Mouse (Mus musculus) liver, embryonic 16.5 days (tissue): ENCODE data around the gene Efcab11. TPM values are rescaled to one million over a fixed set of nuclear protein-coding genes. Genes with fewer than 3 reads are reported as not detected.

Experiments used
- ATAC-seq: fragments of 200-750 bp; cut with Nextera tagmentation; 2 replicates; pipeline ENCODE4 v1.8.0; 2017; ENCODE audit warnings: low read depth, mild to moderate bottlenecking, moderate number of reproducible peaks, moderate library complexity
- H3K27ac ChIP-seq: fragments of 300-500 bp; sonication (generic); 2 replicates; pipeline ENCODE4 v1.5.1; 2014; ENCODE audit warnings: mild to moderate bottlenecking, low read length
- H3K27me3 ChIP-seq: fragments of 300-500 bp; sonication (generic); 2 replicates; pipeline ENCODE4 v1.6.1; 2014; ENCODE audit warnings: low read depth, low read length, mixed read lengths; ENCODE audit not compliant: control insufficient read depth, insufficient read depth
- H3K36me3 ChIP-seq: fragments of 300-500 bp; sonication (generic); 2 replicates; pipeline ENCODE4 v1.6.1; 2014; ENCODE audit warnings: mild to moderate bottlenecking; ENCODE audit not compliant: control insufficient read depth, insufficient read depth
- H3K4me1 ChIP-seq: fragments of 300-500 bp; sonication (generic); 2 replicates; pipeline ENCODE4 v1.6.1; 2014; ENCODE audit warnings: low read depth, low read length, mixed read lengths; ENCODE audit not compliant: control insufficient read depth
- H3K4me2 ChIP-seq: fragments of 300-500 bp; sonication (generic); 2 replicates; pipeline ENCODE4 v1.6.1; 2014; ENCODE audit warnings: low read depth, low read length, mixed read lengths
- H3K4me3 ChIP-seq: fragments of 300-500 bp; sonication (generic); 2 replicates; pipeline ENCODE4 v1.5.1; 2014; ENCODE audit warnings: low read depth, mild to moderate bottlenecking, low read length
- H3K9ac ChIP-seq: fragments of 300-500 bp; sonication (generic); 2 replicates; pipeline ENCODE4 v1.6.1; 2014; ENCODE audit warnings: low read depth, low read length
- H3K9me3 ChIP-seq: fragments of 300-500 bp; sonication (generic); replicated peaks from 2 replicates; pipeline ENCODE4 v1.6.1; 2016; ENCODE audit warnings: low read length; ENCODE audit not compliant: control insufficient read depth
- WGBS: fragments of 180-500 bp; shearing (Covaris S2); extraction: QIAGEN DNeasy Blood & Tissue Kit; methylation state at CpG from one replicate; pipeline ENCODE4 v1.1.7; 2014; ENCODE audit not compliant: insufficient replicate concordance; 5-methylcytosine and 5-hydroxymethylcytosine counted together
- polyA plus RNA-seq: library from polyadenylated mRNA; unstranded; fragments of >200 nt; fragmentation: Nextera tagmentation; extraction: Ambion mirVana; gene quantifications from 2 replicates; pipeline ENCODE4 v1.2.1, GENCODE M21; 2015

Gene Efcab11
- 5.0 and 5.9 TPM in 2 replicates for polyA plus RNA-seq

DNA sequence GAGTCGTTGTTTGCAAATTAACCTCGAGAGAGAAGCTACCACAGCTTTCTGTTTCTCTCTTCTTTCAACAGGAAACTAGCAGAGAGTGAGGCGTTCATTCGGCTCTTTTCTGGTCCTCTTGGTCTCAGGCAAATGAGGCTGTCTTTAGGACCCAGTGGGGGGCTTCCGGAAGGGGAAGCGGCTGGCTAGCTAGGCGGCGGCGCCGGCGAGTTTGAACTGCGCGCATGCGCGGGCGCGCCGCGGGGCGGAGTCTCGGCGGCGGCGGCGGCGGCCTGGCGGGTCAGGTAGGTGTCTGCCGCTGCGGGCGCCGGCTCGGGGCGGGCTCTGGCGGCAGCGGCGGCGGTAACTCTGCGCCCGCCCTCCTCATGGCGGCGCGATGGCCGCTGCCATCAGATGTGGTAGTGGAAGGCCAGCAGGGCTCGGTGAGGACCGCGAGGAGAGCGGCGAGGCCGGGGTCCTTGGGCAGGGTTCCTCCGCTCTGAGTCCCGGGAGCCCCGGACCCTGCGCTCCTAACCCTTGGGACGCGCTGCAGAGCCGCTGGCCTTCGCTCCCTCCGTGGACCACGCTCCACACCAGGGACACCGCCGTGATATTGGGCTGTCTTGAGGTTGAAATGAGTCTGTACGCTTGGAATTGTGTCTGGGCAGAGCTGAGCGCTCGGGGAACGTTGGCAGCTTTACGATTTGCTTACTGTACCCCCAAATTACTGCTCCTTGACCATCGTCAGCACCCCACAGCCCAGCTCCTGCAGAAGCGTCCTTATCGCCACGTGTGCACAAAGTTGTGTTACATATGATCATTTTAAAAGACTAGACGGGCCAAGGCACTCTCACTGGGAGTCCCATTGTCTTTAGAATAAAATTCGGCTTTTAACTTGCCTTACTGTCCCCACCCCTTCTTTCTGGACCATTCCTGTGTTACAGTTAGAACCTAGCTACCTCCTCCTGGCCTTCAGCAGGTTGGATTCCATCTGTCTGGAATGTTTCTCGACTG lies at the start of gene Efcab11, which contains the start of gene Tdp1:
Gene Efcab11, minus strand, starts transcription at position 171 of the 993 bp plus-strand sequence.
Gene Tdp1, plus strand, starts transcription at position 249 of the 993 bp plus-strand sequence.
- Histone ChIP-seq H3K27me3 (no peaks in the 10 kb centered on the region), H3K36me3 (no peaks in the 10 kb centered on the region), H3K9me3 (no peaks in the 10 kb centered on the region), H3K4me1 (peaks cover 18% of the 10 kb centered on the region), H3K27ac (peak within 1 kb of the TSS; percentile 94), H3K4me2 (peak within 1 kb of the TSS; percentile 90), H3K4me3 (peak within 1 kb of the TSS; percentile 82), H3K9ac (peak within 1 kb of the TSS; percentile 87)
- ATAC-seq: peak; percentile 81
- under 1% methylated on average over 71 of the region's 73 CpGs for WGBS

DNA sequence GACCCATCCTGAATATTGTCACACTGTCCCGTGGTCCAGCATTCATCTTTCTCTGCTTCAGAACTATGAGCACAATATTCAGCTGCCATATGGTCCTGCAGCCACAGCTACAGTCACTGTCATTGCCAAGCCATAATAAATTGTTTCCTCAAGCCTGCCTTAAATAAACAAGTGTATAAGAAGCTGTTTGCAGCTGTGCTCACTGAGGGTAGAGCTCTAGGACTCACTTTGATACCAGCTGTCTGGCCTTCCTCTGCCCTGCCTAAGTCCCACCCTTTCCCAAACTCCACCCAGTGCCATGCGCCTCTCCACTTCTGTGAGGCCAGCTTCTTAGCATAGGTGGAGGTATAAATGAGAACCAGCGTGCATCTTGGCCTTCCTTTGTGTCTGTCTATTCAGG lies 49.4 kb upstream of the Efcab11 start:
- Histone ChIP-seq H3K9me3 (no peaks in the 10 kb centered on the region), H3K27me3 (no peaks in the 10 kb centered on the region), H3K4me3 (no peak overlapping the region), H3K4me2 (no peak overlapping the region), H3K27ac (no peak overlapping the region), H3K4me1 (no peaks in the 10 kb centered on the region), H3K36me3 (no peaks in the 10 kb centered on the region), H3K9ac (no peak overlapping the region)
- no peak for ATAC-seq
- WGBS: 74% methylated on average over 3 of the region's 3 CpGs

DNA sequence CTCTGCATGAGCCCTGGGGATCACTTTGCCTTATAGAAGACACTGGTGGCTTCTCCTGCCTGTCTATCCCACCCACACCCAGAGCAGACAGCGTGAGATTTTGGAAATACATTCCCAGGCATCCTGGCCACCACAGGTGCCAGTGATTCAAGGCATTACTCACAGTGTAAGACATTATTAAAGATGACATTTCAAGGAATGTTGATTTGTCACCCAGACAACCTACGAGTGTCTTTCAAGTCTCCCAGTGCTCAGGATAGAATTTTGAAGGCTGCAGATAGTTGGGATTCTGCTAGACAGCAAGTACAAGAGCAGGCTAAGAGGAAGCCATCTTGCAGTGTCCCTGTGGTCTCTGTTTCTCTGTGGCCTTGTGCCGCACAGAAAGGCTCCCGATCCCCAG lies 48.0 kb upstream of the Efcab11 start:
- H3K4me1 ChIP-seq: no peaks in the 10 kb centered on the region
- H3K9me3 ChIP-seq: no peaks in the 10 kb centered on the region
- H3K4me3 ChIP-seq: no peak overlapping the region
- no peak overlapping the region for H3K4me2 ChIP-seq
- H3K27me3 ChIP-seq: no peaks in the 10 kb centered on the region
- WGBS: 78% methylated on average over 4 of the region's 4 CpGs
- H3K9ac ChIP-seq: no peak overlapping the region
- no peak for ATAC-seq
- H3K36me3 ChIP-seq: no peaks in the 10 kb centered on the region
- no peak overlapping the region for H3K27ac ChIP-seq

DNA sequence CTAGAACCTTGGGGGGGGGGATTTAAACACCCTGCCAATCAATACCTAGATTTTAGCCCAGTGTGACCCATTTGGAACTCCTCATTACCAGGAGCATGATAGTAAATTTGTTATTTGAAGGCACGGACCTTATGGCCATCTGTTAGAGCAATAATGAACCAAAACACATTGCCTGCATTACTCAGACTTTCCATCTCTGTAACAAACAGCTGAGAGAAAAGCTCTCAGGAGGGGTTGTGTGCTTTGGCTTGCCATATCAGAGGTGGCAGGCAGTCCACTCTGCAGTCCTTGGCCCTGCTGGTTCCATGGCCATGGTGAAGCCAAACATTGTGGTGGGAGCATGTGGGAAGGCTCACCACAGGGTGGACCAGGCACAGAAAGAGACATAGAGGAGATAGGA lies 44.9 kb upstream of the Efcab11 start:
- WGBS: 67% methylated on average over 1 of the region's 1 CpGs
- no peaks in the 10 kb centered on the region for H3K9me3 ChIP-seq

DNA sequence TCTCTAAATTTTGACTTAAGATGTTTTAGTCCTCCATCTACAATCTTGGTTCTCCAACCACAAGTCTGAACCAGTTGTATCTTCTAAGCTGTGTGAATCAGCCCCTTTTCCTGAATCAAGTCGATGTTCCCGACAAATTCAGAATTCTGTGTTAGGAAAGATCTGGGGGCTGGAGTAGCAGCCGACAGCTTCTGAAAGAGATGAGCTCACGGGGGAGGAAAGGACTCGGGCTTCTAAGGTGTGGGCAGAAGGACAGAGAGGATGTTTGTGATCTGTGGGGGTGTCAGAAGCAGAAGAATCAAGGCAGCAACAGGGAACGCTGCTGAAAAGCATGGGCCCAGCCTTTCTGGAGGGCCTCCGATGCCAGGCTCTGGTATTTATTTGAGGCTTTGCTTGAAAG lies 44.1 kb upstream of the Efcab11 start:
- no peak overlapping the region for H3K4me2 ChIP-seq
- H3K9ac ChIP-seq: no peak overlapping the region
- no peak overlapping the region for H3K27ac ChIP-seq
- H3K9me3 ChIP-seq: no peaks in the 10 kb centered on the region
- no peak for ATAC-seq
- H3K36me3 ChIP-seq: no peaks in the 10 kb centered on the region
- no peaks in the 10 kb centered on the region for H3K27me3 ChIP-seq
- 76% methylated on average over 7 of the region's 7 CpGs for WGBS
- H3K4me3 ChIP-seq: no peak overlapping the region
- H3K4me1 ChIP-seq: no peaks in the 10 kb centered on the region

More for the DNA sequence above, 44.9 kb upstream of the Efcab11 start:
- no peaks in the 10 kb centered on the region for H3K4me1 ChIP-seq
- H3K4me3 ChIP-seq: no peak overlapping the region
- no peak overlapping the region for H3K9ac ChIP-seq
- H3K36me3 ChIP-seq: no peaks in the 10 kb centered on the region
- no peak for ATAC-seq
- no peaks in the 10 kb centered on the region for H3K27me3 ChIP-seq
- H3K27ac ChIP-seq: no peak overlapping the region
- no peak overlapping the region for H3K4me2 ChIP-seq

DNA sequence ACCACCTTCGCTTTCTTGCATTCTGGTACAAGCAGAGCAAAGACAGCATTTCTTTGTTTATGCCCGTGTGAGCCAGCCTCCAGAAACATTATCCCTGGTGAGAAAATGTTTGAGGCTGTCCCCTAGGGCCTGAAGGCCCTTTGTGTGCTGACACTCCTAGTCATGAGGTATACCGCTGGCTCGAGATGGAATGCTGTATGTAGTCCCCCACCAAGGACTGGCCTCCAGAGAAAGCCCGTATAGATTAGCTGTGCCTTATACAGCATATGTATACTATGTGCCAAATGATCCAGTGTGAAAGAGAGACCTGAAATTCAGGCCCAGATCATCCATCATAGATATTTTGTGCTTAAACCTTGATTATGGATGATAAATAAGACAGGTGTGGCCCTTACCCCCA lies 39.5 kb upstream of the Efcab11 start:
- Histone ChIP-seq H3K9ac (no peak overlapping the region), H3K9me3 (no peaks in the 10 kb centered on the region), H3K4me3 (no peak overlapping the region), H3K27ac (no peak overlapping the region), H3K4me1 (no peaks in the 10 kb centered on the region), H3K36me3 (no peaks in the 10 kb centered on the region), H3K27me3 (no peaks in the 10 kb centered on the region), H3K4me2 (no peak overlapping the region)
- 75% methylated on average over 5 of the region's 5 CpGs for WGBS
- ATAC-seq: no peak

DNA sequence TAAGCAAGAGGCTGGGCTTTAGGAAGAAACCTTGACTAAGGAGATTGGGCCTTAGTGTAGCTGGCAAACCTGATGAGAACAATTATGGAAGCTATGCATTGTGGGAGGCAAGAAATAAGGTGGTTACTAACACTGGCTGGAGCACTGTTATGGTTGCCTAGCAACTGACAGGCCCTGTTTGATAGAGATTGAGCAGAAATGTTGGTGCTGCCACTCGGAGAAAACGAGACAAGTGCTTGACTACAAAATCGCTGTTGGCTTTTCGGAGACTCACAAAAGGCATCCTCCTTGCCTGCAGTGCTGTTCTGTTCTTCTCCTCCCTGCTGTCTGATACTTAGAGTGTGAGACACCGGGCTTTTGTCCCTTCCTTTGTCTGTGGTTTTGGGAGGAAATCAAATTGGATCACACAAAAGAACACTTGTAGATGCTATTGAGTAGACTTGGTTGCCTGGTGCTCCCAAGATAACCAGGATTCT lies 38.9 kb upstream of the Efcab11 start:
- Histone ChIP-seq H3K4me1 (no peaks in the 10 kb centered on the region), H3K27ac (no peak overlapping the region), H3K9me3 (no peaks in the 10 kb centered on the region), H3K9ac (no peak overlapping the region), H3K36me3 (no peaks in the 10 kb centered on the region), H3K4me2 (no peak overlapping the region), H3K27me3 (no peaks in the 10 kb centered on the region), H3K4me3 (no peak overlapping the region)
- no peak for ATAC-seq
- 78% methylated on average over 5 of the region's 5 CpGs for WGBS

DNA sequence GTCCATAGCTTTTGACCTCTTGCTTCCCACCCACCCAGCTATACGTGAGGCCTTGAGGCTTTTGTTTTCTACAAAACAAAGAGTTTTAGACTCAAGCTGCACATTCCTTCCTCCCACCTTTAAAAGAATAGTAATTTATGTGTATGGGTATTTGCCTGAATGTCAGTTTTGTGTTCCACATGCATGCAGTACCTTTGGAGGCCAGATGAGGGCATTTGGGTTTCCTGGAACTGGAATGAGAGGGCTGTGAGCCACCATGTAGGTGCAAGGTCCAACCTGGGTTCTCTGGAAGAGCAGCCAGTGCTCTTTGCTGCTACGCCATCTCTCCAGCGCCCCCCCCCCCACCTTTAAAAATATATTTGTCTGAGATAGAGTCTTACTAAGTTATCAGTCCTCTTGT lies 36.8 kb upstream of the Efcab11 start:
- Histone ChIP-seq H3K4me3 (no peak overlapping the region), H3K4me1 (no peaks in the 10 kb centered on the region), H3K27ac (no peak overlapping the region), H3K27me3 (no peaks in the 10 kb centered on the region), H3K36me3 (no peaks in the 10 kb centered on the region), H3K4me2 (no peak overlapping the region), H3K9ac (no peak overlapping the region), H3K9me3 (no peaks in the 10 kb centered on the region)
- ATAC-seq: no peak
- WGBS: 62% methylated on average over 3 of the region's 3 CpGs

DNA sequence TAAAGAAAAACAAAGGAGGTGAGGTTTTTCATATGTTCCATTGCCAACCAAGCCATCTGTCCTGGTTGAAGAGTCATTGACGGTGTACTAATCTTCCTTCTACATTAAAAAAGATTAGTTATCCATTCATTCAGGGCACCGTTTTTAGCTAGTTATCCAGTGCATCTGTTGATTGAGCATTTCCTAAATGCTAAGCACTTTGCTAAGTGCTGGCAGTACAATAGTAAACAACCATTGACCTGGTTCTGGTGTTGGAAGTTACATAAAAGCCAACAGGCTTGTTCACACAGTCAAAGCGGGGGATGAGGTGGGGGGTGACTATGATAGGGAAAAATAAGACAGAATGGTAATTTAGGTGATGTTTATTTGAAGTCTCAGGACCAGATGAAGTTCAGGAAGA lies 35.4 kb upstream of the Efcab11 start:
- H3K27ac ChIP-seq: no peak overlapping the region
- ATAC-seq: no peak
- WGBS: 76% methylated on average over 3 of the region's 3 CpGs
- H3K36me3 ChIP-seq: peaks cover 5% of the 10 kb centered on the region; the same call in 1 of the 2 replicates
- no peak overlapping the region for H3K9ac ChIP-seq
- no peaks in the 10 kb centered on the region for H3K9me3 ChIP-seq
- no peaks in the 10 kb centered on the region for H3K27me3 ChIP-seq
- H3K4me1 ChIP-seq: no peaks in the 10 kb centered on the region
- H3K4me3 ChIP-seq: no peak overlapping the region
- H3K4me2 ChIP-seq: no peak overlapping the region
